Mouse (Mus musculus): ENCODE data around the gene Crhr1.
"Not testable (repeated sequence)": the region's sequence is repeated elsewhere in the genome, so short reads cannot be mapped to it uniquely, and the experiment has no call there.

The Crhr1 gene

DNA sequence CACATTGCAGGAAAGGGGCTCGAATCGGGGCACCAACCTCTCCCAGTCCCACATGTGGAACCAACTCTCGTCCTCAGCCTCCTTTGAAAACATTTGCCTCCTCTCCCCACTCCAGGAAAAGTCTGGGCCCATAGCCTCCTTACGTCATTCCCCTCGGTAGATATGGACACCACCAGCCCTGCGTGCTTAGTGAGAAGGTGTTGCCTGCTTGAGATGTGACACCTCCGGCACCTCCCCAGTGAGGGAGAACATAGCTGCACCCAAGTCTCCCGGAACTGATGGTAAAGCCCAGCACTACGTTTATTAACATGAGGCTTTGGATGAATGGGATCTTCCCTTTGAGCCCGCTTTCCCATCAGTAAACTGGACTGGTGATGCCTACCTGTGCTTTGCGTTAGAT lies 62.7 kb downstream of the Crhr1 start:
- DNase-seq (ENCODE audit: low read depth): no peak

DNA sequence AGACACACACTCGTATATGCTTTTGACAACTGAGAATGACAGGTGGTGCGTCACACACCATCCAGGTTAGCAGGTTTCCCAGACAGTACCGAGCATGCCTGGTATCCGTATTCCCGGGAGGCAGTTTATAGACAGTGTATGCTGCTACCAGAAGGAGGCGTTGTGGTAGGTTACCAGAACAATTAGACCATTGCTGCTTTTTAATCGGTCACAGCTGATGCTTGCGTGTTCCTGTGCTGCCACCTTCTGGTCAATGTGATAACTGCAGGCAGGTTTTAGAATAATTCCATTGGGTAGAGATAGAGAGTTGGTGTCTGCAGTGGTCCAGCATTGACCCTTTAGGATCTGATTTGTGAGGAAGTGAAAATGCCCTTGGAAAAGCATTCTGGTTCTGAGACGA lies 63.1 kb downstream of the Crhr1 start:
- DNase-seq (ENCODE audit: low read depth): peak; percentile 67

DNA sequence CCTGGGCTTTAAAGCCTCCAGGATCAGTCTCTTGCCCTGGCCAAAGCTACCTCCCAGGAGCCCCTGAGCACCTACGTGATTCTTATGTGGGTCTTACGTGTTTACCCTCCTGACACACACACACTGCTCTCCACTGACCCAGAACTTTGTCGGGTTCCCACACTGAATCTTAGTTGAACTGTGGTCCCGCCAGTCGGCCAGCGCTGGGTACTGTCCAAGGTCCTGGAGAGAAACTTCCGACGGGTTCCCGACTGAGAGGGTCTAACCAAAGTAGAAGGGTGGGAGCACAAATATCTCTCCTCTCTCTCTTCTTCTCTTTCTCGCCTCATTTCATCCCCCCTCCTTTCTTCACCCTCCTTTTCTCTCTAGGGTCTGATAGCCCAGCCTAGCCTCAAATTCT lies 65.2 kb downstream of the Crhr1 start:
- peak; percentile 5 for DNase-seq (ENCODE audit: low read depth)

DNA sequence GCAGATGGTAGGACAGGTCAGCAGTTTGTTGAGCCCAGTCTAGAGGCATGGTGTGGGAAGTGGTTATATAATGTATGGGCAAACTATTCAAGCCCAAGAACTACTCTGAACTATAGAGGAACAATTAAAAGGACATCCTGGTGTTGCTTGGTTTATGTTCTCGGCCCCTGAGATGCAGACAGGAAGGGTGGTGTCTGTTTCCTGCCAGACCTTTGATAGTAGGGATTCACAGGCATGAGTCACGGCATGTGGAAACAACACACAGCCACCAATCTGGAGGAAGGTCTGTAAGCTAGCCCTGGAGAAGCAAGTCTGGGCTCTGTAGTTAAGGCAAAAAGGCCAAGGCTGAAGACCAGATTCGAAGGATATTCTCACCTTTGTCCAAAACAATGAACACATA lies 70.6 kb downstream of the Crhr1 start:
- DNase-seq (ENCODE audit: low read depth): no peak

DNA sequence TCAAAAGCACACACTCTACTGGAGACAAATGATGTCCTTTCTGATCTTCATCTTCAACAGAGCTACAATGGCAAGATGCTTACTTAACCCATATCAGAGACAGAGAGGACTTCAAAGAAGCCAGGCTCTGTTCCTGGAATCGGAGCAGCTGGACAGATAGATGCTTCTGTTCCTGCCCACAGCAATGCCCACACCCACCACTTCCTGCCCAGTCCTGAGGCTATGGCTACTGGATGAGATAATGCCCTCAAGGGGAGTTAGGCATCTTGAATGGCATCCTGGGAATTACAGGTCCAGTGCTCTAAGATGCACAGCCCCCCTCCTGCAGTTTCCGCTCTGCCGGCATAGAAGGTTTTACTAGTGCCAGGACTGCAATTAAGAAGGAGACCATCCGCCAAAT lies 73.9 kb downstream of the Crhr1 start:
- DNase-seq (ENCODE audit: low read depth): no peak

DNA sequence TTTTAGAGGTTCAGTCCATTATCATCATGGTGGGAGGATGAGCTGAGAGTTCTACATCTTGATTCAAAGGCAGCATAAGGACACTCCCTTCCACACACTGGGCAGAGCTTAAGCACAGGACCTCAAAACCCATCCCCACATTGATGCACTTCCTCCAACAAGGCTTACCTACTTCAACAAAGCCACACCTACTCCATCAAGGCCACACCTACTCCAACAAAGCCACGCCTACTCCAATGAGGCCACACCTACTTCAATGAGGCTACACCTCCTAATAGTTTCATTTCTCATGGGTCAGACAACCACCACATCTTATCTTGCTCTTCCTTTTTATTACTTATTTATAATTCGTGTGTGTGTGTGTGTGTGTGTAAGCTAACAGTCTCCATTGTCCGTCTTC lies 76.4 kb downstream of the Crhr1 start:
- DNase-seq (ENCODE audit: low read depth): no peak

DNA sequence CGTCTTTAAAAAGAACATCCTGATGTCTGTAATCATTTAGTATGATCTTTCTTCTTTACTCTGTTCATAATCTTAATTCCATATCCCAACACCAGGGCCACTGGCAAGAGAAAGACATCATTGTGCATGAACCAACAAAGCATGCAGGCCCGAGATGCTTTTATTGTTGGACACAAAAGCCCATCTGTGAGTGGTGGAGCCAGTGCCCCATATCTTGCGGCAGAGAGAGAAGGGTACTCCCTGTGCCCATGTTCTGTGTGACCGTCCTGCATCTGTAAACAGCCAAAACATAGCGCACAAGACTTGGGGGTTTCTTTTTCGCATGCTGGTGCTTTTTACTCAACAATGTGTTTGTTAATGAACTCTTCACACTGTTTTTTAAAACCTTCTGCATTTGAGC lies 78.6 kb downstream of the Crhr1 start:
- DNase-seq (ENCODE audit: low read depth): no peak

DNA sequence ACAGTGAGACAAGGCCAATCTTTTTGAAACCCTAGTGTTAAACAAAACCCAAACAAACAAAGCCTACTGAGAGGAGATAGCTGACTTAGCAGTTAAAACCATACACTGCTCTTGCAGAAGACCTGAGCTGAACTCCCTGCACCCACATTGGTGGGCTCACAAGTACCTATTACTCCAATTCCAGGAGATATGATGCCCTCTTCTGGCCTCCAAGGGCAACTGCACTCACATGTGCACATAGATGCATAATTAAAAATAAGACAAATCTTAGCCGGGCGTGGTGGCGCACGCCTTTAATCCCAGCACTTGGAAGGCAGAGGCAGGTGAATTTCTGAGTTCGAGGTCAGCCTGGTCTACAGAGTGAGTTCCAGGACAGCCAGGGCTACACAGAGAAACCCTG lies 81.5 kb downstream of the Crhr1 start:
- not testable (repeated sequence) for DNase-seq (ENCODE audit: low read depth)

DNA sequence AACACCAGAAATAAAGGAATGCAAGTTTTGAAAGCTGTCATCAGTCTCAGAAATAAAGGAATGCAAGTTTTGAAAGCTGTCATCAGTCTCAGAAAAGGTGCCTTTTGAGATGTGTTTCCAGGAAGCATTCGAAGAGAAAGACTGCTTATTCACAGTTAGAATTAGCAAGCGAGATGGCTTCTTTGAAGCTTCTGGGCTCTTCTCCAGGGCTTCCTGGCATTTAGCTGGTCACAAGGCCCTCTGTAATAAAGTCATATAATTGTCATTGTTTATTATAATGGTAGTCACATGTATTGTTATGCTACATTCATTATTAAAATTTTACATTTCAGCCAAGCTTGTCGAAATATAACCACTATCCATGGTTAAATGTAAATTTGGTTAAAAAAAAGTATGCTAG lies 85.4 kb downstream of the Crhr1 start:
- DNase-seq (ENCODE audit: low read depth): no peak

DNA sequence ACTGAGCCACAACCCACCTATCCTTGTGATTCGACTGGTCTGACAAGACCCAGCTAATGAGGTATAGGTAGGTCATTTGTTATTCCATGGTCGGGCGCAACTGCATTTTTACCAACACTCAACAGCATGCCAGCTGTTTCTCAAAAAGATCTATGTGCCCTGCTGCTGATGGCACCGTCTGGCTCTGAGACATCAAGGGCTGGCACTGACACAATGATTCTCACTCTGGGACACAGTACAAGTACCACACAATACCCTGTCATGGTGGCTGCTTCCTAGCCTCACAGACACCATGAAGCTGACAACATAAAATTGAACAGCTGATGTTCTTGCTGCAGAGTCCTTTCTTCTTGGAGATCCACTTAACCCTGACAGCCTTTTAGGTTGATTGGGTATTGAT lies 87.6 kb downstream of the Crhr1 start:
- DNase-seq (ENCODE audit: low read depth): no peak

DNA sequence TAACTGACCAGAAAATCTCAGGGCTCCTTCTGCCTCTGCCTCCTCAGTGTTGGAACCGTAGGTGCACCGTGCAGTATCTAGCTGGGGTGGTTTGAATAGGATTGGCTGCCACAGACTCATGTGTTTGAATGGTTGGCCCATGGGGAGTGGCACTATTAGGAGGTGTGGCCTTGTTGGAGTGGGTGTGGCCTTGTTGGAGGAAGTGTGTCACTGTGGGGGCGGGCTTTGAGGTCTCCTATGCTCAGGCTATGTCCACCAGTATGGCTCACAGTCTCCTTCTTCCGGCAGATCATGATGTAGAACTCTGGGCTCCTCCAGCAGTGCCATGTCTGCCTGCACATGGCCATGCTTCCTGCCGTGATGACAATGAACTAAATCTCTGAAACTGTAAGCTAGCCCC lies 89.1 kb downstream of the Crhr1 start:
- DNase-seq (ENCODE audit: low read depth): no peak

DNA sequence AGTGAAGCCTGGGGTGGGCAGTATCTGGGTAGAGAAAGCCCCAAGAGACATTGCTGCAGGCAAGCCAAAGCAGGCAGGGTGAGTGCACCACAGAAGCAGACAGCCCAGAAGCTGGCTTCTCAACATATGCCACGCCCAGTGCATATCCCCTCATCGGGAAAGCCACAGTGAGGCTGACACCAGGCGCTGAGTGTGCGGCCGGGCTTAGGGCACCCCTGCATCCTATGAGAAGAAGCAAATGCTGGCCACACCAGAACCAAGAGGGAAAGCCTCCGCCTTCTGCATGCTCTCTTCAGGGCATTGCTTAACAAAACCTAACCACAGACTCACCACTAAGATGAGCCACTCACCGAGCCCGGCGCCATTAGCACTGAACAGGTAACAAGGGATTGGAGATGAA lies 90.6 kb downstream of the Crhr1 start:
- DNase-seq (ENCODE audit: low read depth): no peak
